Mouse (Mus musculus): ENCODE measurements around the gene Ninl.
A peak's percentile ranks its signal among the peaks of the same experiment; 100 is the strongest.

The Ninl gene

GRCm38 (mm10) chr2:151039232-151039695 is at the start of gene Ninl, which contains the start of gene Nanp:
Ninl (minus strand) TSS chr2:151039382.
Nanp (minus strand) TSS chr2:151039398.
- DNase-seq (ENCODE audit: low spot score): peak; percentile 89

GRCm38 (mm10) chr2:151056637-151057036 is 17.5 kb upstream of the Ninl start:
- no peak for DNase-seq (ENCODE audit: low spot score)

- no peak for DNase-seq (ENCODE audit: low spot score)
Measured at GRCm38 (mm10) chr2:151040411-151040810, 1.2 kb upstream of the Ninl start.

GRCm38 (mm10) chr2:151039726-151040125 is 544 bp upstream of the Ninl start:
- DNase-seq (ENCODE audit: low spot score): no peak

- DNase-seq (ENCODE audit: low spot score): peak; percentile 41
Measured at GRCm38 (mm10) chr2:151038811-151039222, 365 bp downstream of the Ninl start.

- DNase-seq (ENCODE audit: low spot score): no peak
Measured at GRCm38 (mm10) chr2:151037876-151038552, 1.2 kb downstream of the Ninl start.

GRCm38 (mm10) chr2:151037292-151037691 is 1.9 kb downstream of the Ninl start:
- no peak for DNase-seq (ENCODE audit: low spot score)

GRCm38 (mm10) chr2:151036721-151037120 is 2.5 kb downstream of the Ninl start:
- no peak for DNase-seq (ENCODE audit: low spot score)

GRCm38 (mm10) chr2:151034435-151034834 is 4.7 kb downstream of the Ninl start:
- DNase-seq (ENCODE audit: low spot score): no peak

- no peak for DNase-seq (ENCODE audit: low spot score)
Measured at GRCm38 (mm10) chr2:151021158-151021557, 18.0 kb downstream of the Ninl start.

- no peak for DNase-seq (ENCODE audit: low spot score)
Measured at GRCm38 (mm10) chr2:151015316-151015715, 23.9 kb downstream of the Ninl start.

- no peak for DNase-seq (ENCODE audit: low spot score)
Measured at GRCm38 (mm10) chr2:151011273-151011672, 27.9 kb downstream of the Ninl start.

GRCm38 (mm10) chr2:151009515-151010085 is 29.6 kb downstream of the Ninl start:
- DNase-seq (ENCODE audit: low spot score): no peak

GRCm38 (mm10) chr2:151008939-151009509 is 30.2 kb downstream of the Ninl start:
- peak; percentile 48 for DNase-seq (ENCODE audit: low spot score)

- no peak for DNase-seq (ENCODE audit: low spot score)
Measured at GRCm38 (mm10) chr2:151008517-151008932, 30.7 kb downstream of the Ninl start.

GRCm38 (mm10) chr2:151008006-151008405 is 31.2 kb downstream of the Ninl start:
- DNase-seq (ENCODE audit: low spot score): no peak

GRCm38 (mm10) chr2:151006281-151006945 is 32.8 kb downstream of the Ninl start:
- DNase-seq (ENCODE audit: low spot score): no peak

GRCm38 (mm10) chr2:151004390-151004789 is 34.8 kb downstream of the Ninl start:
- DNase-seq (ENCODE audit: low spot score): no peak

- DNase-seq (ENCODE audit: low spot score): no peak
Measured at GRCm38 (mm10) chr2:151003796-151004195, 35.4 kb downstream of the Ninl start.

GRCm38 (mm10) chr2:151001619-151002175 is 37.5 kb downstream of the Ninl start:
- DNase-seq (ENCODE audit: low spot score): no peak

GRCm38 (mm10) chr2:151000402-151001178 is 38.6 kb downstream of the Ninl start:
- DNase-seq (ENCODE audit: low spot score): peak; percentile 51

GRCm38 (mm10) chr2:150999021-150999420 is 40.2 kb downstream of the Ninl start:
- DNase-seq (ENCODE audit: low spot score): no peak
